13 mouse cellular contexts compared by ENCODE assay signal in genomic region chr3:34493921-34494320, GRCm38 (mm10).
"Had no signal": no experiment of that assay in that cellular context is flagged by ENCODE, and none has a peak within 500 bp of the region (broad histone marks: within the 10 kb centered on the region; RNA-seq: fewer than 3 reads in every experiment).

No protein-coding gene starts in this region.

- DNase-seq: gastrocnemius, adult 2 months; gastrocnemius, postnatal 10 days; gastrocnemius, postnatal 25 days; heart, adult 2 months; heart, postnatal 4 days; kidney, adult 18-20 months; kidney, adult 8-10 months; kidney, postnatal 10 days; kidney, postnatal 25 days; kidney, postnatal 4 days; liver; liver, embryonic 13.5 days; liver, postnatal 0 days had no signal
